Mouse (Mus musculus) liver, embryonic 11.5 days (tissue): ENCODE results near the gene 1190002N15Rik. TPM values are rescaled to one million over a fixed set of nuclear protein-coding genes. Genes with fewer than 3 reads are reported as not detected.
A peak's percentile ranks its signal among the peaks of the same experiment; 100 is the strongest.

Experiments
- ATAC-seq: fragments of 200-750 bp; cut with Nextera tagmentation; replicated peaks from 2 replicates; pipeline ENCODE4 v1.8.0; 2017; ENCODE audit warnings: moderate number of reproducible peaks, mild to moderate bottlenecking, moderate TSS enrichment, moderate library complexity; ENCODE audit not compliant: low FRiP score
- DNase-seq: peaks from one replicate; pipeline ENCODE4 v3.0.0-alpha.2; 2017; ENCODE audit warnings: low spot score
- H3K27ac ChIP-seq: fragments of 300-500 bp; sonication (generic); 2 replicates; pipeline ENCODE4 v1.5.1; 2014; ENCODE audit warnings: mild to moderate bottlenecking, low read depth, low read length, control low read depth
- H3K27me3 ChIP-seq: fragments of 300-500 bp; sonication (generic); replicated peaks from 2 replicates; pipeline ENCODE4 v1.6.1; 2014; ENCODE audit warnings: low read length, mixed read lengths; ENCODE audit not compliant: control insufficient read depth, insufficient read depth
- H3K36me3 ChIP-seq: fragments of 300-500 bp; sonication (generic); 2 replicates; pipeline ENCODE4 v1.6.1; 2014; ENCODE audit warnings: mild to moderate bottlenecking, low read length, moderate library complexity, mixed read lengths; ENCODE audit not compliant: control insufficient read depth, insufficient read depth
- H3K4me1 ChIP-seq: fragments of 300-500 bp; sonication (generic); replicated peaks from 2 replicates; pipeline ENCODE4 v1.6.1; 2014; ENCODE audit warnings: low read length, mixed read lengths; ENCODE audit not compliant: control insufficient read depth, insufficient read depth
- H3K4me2 ChIP-seq: fragments of 300-500 bp; sonication (generic); 2 replicates; pipeline ENCODE4 v1.6.1; 2014; ENCODE audit warnings: mild to moderate bottlenecking, control low read depth, moderate library complexity
- H3K4me3 ChIP-seq: fragments of 300-500 bp; sonication (generic); 2 replicates; pipeline ENCODE4 v1.5.1; 2014; ENCODE audit warnings: low read depth, low read length, control low read depth
- H3K9ac ChIP-seq: fragments of 300-500 bp; sonication (generic); 2 replicates; pipeline ENCODE4 v1.6.1; 2014; ENCODE audit warnings: low read depth, low read length, control low read depth
- H3K9me3 ChIP-seq: fragments of 300-500 bp; sonication (generic); 2 replicates; pipeline ENCODE4 v1.6.1; 2016; ENCODE audit warnings: low read length, inconsistent platforms, mixed read lengths; ENCODE audit not compliant: control insufficient read depth
- WGBS: fragments of 180-500 bp; shearing (Covaris S2); extraction: QIAGEN DNeasy Blood & Tissue Kit; methylation state at CpG from one replicate; pipeline ENCODE4 v1.1.7; 2014; 5-methylcytosine and 5-hydroxymethylcytosine counted together
- polyA plus RNA-seq: library from polyadenylated mRNA; unstranded; fragments of >200 nt; fragmentation: Nextera tagmentation; extraction: Ambion mirVana; gene quantifications from 2 replicates; pipeline ENCODE4 v1.2.1, GENCODE M21; 2014

1190002N15Rik gene
- polyA plus RNA-seq, 1 experiment from 2014 or later: 18.9 TPM

DNA sequence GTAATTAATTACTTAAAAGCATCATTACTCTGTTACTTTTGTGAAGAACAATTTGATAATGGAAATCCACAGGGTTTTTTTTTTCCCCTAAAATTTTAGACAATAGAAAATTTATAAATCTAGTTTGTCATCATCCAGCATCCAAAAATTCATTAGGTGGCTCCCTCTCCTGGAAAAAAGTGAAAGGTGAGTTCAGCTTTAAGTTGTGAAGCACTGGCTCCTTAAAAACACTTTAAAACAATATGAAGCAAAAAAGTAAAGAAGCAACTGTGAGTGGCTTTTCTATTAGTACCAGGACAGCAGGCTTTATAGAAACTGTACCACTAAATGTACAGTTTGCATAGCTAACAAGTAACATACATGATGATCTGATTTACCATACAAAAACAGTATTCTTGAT is 3.1 kb downstream of the 1190002N15Rik start:
- Histone ChIP-seq H3K4me3 (no peak overlapping the region), H3K27ac (no peak overlapping the region), H3K9ac (no peak overlapping the region), H3K36me3 (no peaks in the 10 kb centered on the region), H3K4me2 (no peak overlapping the region; the same call in 1 of the 2 replicates), H3K27me3 (no peaks in the 10 kb centered on the region), H3K9me3 (no peaks in the 10 kb centered on the region), H3K4me1 (peaks cover 11% of the 10 kb centered on the region)
- ATAC-seq (no peak), DNase-seq (no peak)

DNA sequence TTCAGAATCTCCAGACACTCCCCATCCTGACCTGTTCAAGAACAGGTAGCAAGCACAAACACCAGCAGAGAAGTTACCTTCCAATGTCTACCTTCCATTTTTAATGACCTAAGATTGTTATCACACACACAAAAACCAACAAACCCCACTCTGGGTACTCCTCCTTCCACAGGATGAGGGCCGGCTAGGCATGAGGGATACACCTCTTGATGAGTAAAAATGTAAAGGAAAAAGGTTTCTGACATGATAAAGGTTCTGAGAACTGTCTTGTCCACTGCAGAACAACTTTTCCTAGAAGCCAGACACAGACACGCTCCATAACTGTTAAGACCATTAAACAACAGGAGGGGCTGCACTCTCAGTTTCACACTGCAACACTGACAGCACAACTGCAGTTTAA is 3.7 kb downstream of the 1190002N15Rik start:
- Histone ChIP-seq H3K27me3 (no peaks in the 10 kb centered on the region), H3K4me3 (no peak overlapping the region), H3K4me1 (peaks cover 6% of the 10 kb centered on the region; the same call in 1 of the 2 replicates), H3K9me3 (no peaks in the 10 kb centered on the region), H3K27ac (no peak overlapping the region), H3K9ac (no peak overlapping the region), H3K36me3 (no peaks in the 10 kb centered on the region), H3K4me2 (peak overlapping the region; percentile 16)
- DNase-seq (no peak), ATAC-seq (no peak)
- 57% methylated on average over 2 of the region's 2 CpGs for WGBS

DNA sequence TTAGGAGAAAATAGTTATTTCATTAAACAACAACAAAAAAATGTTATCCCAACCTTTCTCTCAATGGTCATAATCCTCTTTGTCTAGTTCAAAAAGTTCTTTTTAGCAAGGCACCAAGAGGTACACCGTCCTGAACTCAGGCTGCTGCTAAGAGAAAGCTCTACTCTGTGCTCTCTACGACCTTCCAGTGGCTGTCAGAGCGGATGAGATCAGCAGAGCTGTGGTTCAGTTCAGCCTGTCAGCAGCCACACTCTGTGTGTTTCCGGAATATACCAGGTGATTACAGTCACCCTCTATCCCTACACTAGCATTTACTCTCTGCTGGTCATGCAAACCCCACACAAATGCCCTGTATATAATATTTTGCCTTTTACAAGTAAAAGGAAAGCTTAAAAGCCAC is 4.2 kb downstream of the 1190002N15Rik start:
- Histone ChIP-seq H3K9ac (no peak overlapping the region), H3K4me3 (no peak overlapping the region), H3K27me3 (no peaks in the 10 kb centered on the region), H3K4me2 (no peak overlapping the region; the same call in 1 of the 2 replicates), H3K4me1 (peaks cover 6% of the 10 kb centered on the region; the same call in 1 of the 2 replicates), H3K27ac (no peak overlapping the region), H3K9me3 (no peaks in the 10 kb centered on the region), H3K36me3 (no peaks in the 10 kb centered on the region)
- DNase-seq: no peak
- ATAC-seq: no peak
- WGBS: 25% methylated on average over 4 of the region's 4 CpGs

DNA sequence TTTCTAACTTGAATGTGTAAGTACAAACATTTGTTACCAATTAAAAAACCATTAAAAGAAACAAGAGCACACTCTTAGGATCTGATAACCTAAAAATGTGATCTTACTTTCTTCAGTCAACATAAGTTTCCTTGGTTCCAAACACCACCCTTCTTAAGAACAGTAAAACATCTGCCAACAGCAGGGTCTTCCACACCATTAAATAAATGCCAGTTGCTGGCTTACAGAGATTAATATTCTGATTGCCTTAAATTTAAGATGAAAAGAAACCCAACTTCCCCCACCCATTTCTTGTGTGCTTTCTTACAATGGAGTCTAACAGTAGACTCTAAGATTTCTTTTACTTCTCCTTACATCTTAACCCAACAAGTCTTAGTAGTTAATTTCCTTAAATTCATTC is 7.9 kb downstream of the 1190002N15Rik start:
- H3K4me3 ChIP-seq: no peak overlapping the region
- no peaks in the 10 kb centered on the region for H3K36me3 ChIP-seq
- DNase-seq (no peak), ATAC-seq (no peak)
- H3K9me3 ChIP-seq: no peaks in the 10 kb centered on the region
- no peaks in the 10 kb centered on the region for H3K27me3 ChIP-seq
- no peak overlapping the region for H3K27ac ChIP-seq
- H3K4me1 ChIP-seq: peaks cover 6% of the 10 kb centered on the region; the same call in 1 of the 2 replicates
- no peak overlapping the region for H3K9ac ChIP-seq
- H3K4me2 ChIP-seq: no peak overlapping the region

DNA sequence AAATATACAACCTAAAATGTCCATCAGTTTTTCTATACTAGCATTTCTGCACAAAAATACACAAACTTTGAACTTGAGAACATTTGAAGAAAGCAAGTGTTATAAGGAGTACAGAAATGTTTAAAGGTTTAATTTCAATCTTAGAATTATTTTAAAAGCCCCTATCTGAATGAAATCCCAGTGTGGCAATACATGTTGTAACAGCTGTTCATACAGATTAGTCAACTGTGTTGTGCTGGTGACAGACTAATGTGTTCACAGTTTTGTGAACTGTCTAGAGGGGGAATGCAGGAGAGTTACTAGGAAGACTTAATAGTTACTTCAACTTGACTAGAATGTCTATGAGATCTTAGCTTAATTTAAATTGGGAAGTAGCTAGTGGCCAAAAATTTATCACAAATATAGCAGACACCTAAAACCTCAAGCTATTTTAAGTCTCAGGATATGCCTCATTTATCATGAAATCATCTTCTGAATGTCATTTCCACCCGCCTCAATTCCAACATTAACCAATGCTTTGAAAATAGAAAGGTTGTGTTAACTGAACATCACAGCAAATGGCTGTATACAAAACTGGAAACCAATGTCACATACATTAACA is 8.6 kb downstream of the 1190002N15Rik start:
- Histone ChIP-seq H3K4me1 (peaks cover 3% of the 10 kb centered on the region; the same call in 1 of the 2 replicates), H3K27me3 (no peaks in the 10 kb centered on the region)

DNA sequence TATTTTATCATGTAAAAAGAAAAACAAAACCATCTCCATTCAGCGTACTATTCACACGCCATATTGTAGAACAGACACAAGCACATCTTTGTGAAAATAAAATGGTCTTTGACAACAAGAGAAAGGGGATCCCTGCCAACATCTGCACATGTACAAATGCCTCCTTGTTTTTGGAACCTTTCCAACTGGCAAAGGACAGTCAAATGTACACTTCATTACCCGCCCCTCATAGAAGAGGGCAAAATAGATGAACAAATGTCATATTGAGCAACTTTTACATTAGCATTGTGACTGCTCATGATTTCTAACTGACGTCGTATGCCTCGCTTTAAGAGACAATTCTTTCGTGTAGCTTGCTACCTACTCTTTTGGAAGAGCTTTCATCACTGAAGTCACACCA is 11.4 kb downstream of the 1190002N15Rik start:
- H3K4me1 ChIP-seq: no peaks in the 10 kb centered on the region
- H3K27ac ChIP-seq: no peak overlapping the region
- no peak overlapping the region for H3K4me2 ChIP-seq
- H3K36me3 ChIP-seq: no peaks in the 10 kb centered on the region
- ATAC-seq (no peak), DNase-seq (no peak)
- 87% methylated on average over 7 of the region's 7 CpGs for WGBS
- H3K9me3 ChIP-seq: no peaks in the 10 kb centered on the region
- no peak overlapping the region for H3K9ac ChIP-seq
- H3K27me3 ChIP-seq: no peaks in the 10 kb centered on the region
- H3K4me3 ChIP-seq: no peak overlapping the region

More for the DNA sequence above, 8.6 kb downstream of the 1190002N15Rik start:
- Histone ChIP-seq H3K36me3 (no peaks in the 10 kb centered on the region), H3K27ac (no peak overlapping the region), H3K9me3 (no peaks in the 10 kb centered on the region), H3K9ac (no peak overlapping the region), H3K4me3 (no peak overlapping the region), H3K4me2 (no peak overlapping the region)
- DNase-seq (no peak), ATAC-seq (no peak)
- WGBS: 37% methylated on average over 1 of the region's 1 CpGs

DNA sequence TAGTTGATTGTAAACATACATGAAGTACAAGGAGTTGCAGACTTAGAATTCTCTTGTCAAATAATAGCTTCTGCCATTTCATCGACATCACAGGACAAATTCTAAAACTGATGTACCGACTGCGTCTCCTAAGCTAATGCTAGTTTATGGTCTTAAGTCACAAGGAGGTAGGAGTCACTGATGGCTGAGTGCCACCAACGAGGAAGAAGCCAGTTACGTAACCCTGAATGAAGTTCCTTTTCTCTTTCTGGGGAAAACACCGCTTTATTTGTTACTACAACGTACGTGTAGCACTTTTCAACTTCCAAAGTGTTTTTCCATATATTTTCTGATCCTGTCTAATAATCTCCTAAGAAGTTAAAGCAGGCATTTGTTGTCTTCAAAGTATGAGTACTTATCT is 25.6 kb downstream of the 1190002N15Rik start:
- no peak for ATAC-seq
- no peak overlapping the region for H3K27ac ChIP-seq
- no peaks in the 10 kb centered on the region for H3K4me1 ChIP-seq
- H3K27me3 ChIP-seq: no peaks in the 10 kb centered on the region
- no peak for DNase-seq
- no peaks in the 10 kb centered on the region for H3K36me3 ChIP-seq
- no peak overlapping the region for H3K4me3 ChIP-seq
- no peak overlapping the region for H3K4me2 ChIP-seq
- 66% methylated on average over 8 of the region's 8 CpGs for WGBS
- no peak overlapping the region for H3K9ac ChIP-seq
- no peaks in the 10 kb centered on the region for H3K9me3 ChIP-seq

DNA sequence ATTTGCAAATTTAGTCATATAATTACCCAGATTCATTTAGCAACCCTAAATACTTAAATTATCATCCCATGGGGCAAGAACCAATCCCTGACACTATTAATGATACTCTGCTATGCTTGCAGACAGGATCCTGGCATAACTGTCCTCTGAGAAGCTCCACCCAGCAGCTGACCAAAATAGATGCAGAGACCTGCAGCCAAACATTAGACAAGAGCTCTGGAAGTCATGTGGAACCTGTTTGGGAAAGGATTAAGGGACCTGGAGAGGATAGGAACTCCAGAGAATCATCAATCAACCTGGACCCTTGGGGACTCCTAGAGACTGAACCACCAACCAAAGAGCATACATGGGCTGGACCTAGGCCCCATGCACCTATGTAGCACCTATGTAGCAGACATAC is 26.7 kb downstream of the 1190002N15Rik start:
- no peak overlapping the region for H3K9ac ChIP-seq
- no peak overlapping the region for H3K4me2 ChIP-seq
- no peaks in the 10 kb centered on the region for H3K36me3 ChIP-seq
- H3K9me3 ChIP-seq: no peaks in the 10 kb centered on the region
- no peak overlapping the region for H3K4me3 ChIP-seq
- H3K27me3 ChIP-seq: no peaks in the 10 kb centered on the region
- ATAC-seq (no peak), DNase-seq (no peak)
- no peak overlapping the region for H3K27ac ChIP-seq
- no peaks in the 10 kb centered on the region for H3K4me1 ChIP-seq

DNA sequence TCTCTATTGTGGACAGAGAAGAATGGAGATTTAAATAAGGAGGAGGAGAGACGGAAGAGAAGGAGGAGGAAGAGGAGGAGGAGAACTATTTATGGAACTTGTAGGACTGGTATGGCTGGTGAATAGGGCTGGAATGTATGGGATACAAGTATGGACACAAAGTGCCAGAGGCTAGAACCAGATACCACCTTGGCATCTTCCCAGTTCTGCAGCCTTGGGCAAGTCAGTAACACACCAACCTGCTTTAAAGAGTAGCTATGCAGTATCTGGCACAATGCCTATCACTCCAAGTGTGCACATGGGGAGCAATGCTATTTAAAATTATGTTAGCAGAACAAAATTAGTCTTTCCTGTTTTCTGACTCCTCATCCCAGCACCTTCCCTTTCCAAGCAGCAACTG is 30.9 kb downstream of the 1190002N15Rik start:
- no peaks in the 10 kb centered on the region for H3K36me3 ChIP-seq
- H3K4me1 ChIP-seq: no peaks in the 10 kb centered on the region
- ATAC-seq (no peak), DNase-seq (no peak)
- 80% methylated on average over 1 of the region's 1 CpGs for WGBS
- no peak overlapping the region for H3K27ac ChIP-seq
- H3K9me3 ChIP-seq: no peaks in the 10 kb centered on the region
- no peak overlapping the region for H3K4me2 ChIP-seq
- no peaks in the 10 kb centered on the region for H3K27me3 ChIP-seq
- no peak overlapping the region for H3K9ac ChIP-seq
- H3K4me3 ChIP-seq: no peak overlapping the region
